Mouse (Mus musculus) C2C12 (cell line): ENCODE data around the gene Zfyve21. TPM values are rescaled to one million over a fixed set of nuclear protein-coding genes. Genes with fewer than 3 reads are reported as not detected.
A peak's percentile ranks its signal among the peaks of the same experiment; 100 is the strongest.

Experiments
- H3K27me3 ChIP-seq: one replicate; pipeline ENCODE4 v1.6.1; 2011; ENCODE audit not compliant: control insufficient read depth, insufficient read depth, insufficient read length
- H3K36me3 ChIP-seq: one replicate; pipeline ENCODE4 v1.6.1; 2011; ENCODE audit not compliant: control insufficient read depth, insufficient read depth
- H3K4me3 ChIP-seq: one replicate; pipeline ENCODE4 v1.5.1; 2011; ENCODE audit warnings: mild to moderate bottlenecking, control low read depth; ENCODE audit not compliant: poor library complexity, insufficient read depth, severe bottlenecking
- H3K79me2 ChIP-seq: one replicate; pipeline ENCODE4 v1.6.1; 2011; ENCODE audit not compliant: control insufficient read depth, insufficient read depth
- H3K79me3 ChIP-seq: one replicate; pipeline ENCODE4 v1.6.1; 2011; ENCODE audit warnings: low read depth, control low read depth
- H3ac ChIP-seq: one replicate; pipeline ENCODE3; 2011; ENCODE audit warnings: low read depth; ENCODE audit not compliant: control insufficient read depth, insufficient read length
- CEBPB ChIP-seq: IDR thresholded peaks from one replicate; pipeline ENCODE4 v1.6.1; 2011; ENCODE audit warnings: low read depth, mild to moderate bottlenecking, control low read depth, moderate library complexity
- CTCF ChIP-seq: IDR thresholded peaks from one replicate; pipeline ENCODE4 v1.5.1; 2011; ENCODE audit not compliant: control insufficient read depth, insufficient read depth, insufficient read length
- FOSL1 ChIP-seq: IDR thresholded peaks from one replicate; pipeline ENCODE4 v1.8.0; 2011; ENCODE audit warnings: mild to moderate bottlenecking, low read length; ENCODE audit not compliant: poor library complexity, insufficient read depth, severe bottlenecking
- MAX ChIP-seq: IDR thresholded peaks from one replicate; pipeline ENCODE4 v1.6.1; 2011; ENCODE audit warnings: mild to moderate bottlenecking, control low read depth
- MYOD1 ChIP-seq: IDR thresholded peaks from one replicate; pipeline ENCODE4 v1.6.1; 2011; ENCODE audit warnings: low read depth; ENCODE audit not compliant: control insufficient read depth, insufficient read length
- MYOG ChIP-seq: IDR thresholded peaks from one replicate; pipeline ENCODE4 v1.6.1; 2011; ENCODE audit not compliant: control insufficient read depth, insufficient read length; ENCODE audit errors: extremely low read depth
- USF1 ChIP-seq: IDR thresholded peaks from one replicate; pipeline ENCODE4 v1.6.1; 2011; ENCODE audit warnings: low read depth, mild to moderate bottlenecking, control low read depth, moderate library complexity
- polyA plus RNA-seq: library from polyadenylated mRNA; unstranded; fragments of >200 nt; fragmentation: generic; extraction: Trizol; gene quantifications from one replicate; pipeline ENCODE4 v1.2.1, GENCODE M21; 2012; ENCODE audit warnings: missing spikeins

Zfyve21 gene
- polyA plus RNA-seq, 1 experiment, result 40.0 TPM

GRCm38 (mm10) chr12:111851235-111851634 is 37.3 kb downstream of the Zfyve21 start:
- H3ac ChIP-seq, result no peak overlapping the region
- H3K4me3 ChIP-seq, result no peak overlapping the region
- no peaks in the 10 kb centered on the region for H3K79me2 ChIP-seq
- no peaks in the 10 kb centered on the region for H3K79me3 ChIP-seq
- TF ChIP-seq MYOD1 (peak; percentile 2), CTCF (no peak)
- no peaks in the 10 kb centered on the region for H3K27me3 ChIP-seq
- H3K36me3 ChIP-seq, result no peaks in the 10 kb centered on the region

- Histone ChIP-seq H3ac (no peak overlapping the region), H3K79me2 (no peaks in the 10 kb centered on the region), H3K36me3 (no peaks in the 10 kb centered on the region), H3K4me3 (no peak overlapping the region), H3K27me3 (no peaks in the 10 kb centered on the region), H3K79me3 (no peaks in the 10 kb centered on the region)
- TF ChIP-seq MAX (peak; percentile 71), MYOG (no peak), USF1 (no peak), FOSL1 (no peak), MYOD1 (peak; percentile 100), CEBPB (no peak)
Observed at GRCm38 (mm10) chr12:111851745-111852144, 37.8 kb downstream of the Zfyve21 start.

- no peaks in the 10 kb centered on the region for H3K79me2 ChIP-seq
- no peak overlapping the region for H3ac ChIP-seq
- H3K79me3 ChIP-seq, result no peaks in the 10 kb centered on the region
- no peak overlapping the region for H3K4me3 ChIP-seq
- no peaks in the 10 kb centered on the region for H3K27me3 ChIP-seq
- TF ChIP-seq USF1 (no peak), MYOD1 (peak; percentile 80), CEBPB (peak; percentile 67), CTCF (no peak), MYOG (no peak), FOSL1 (no peak)
- no peaks in the 10 kb centered on the region for H3K36me3 ChIP-seq
Observed at GRCm38 (mm10) chr12:111853011-111853436, 39.1 kb downstream of the Zfyve21 start.

- no peak for TF ChIP-seq CTCF
- TF ChIP-seq MAX, result no peak
- TF ChIP-seq MYOD1, result no peak
- no peak for TF ChIP-seq USF1
- no peak for TF ChIP-seq CEBPB
- peak; percentile 2 for TF ChIP-seq FOSL1
Observed at GRCm38 (mm10) chr12:111853546-111853945, 39.6 kb downstream of the Zfyve21 start.

GRCm38 (mm10) chr12:111855448-111855847 is 41.5 kb downstream of the Zfyve21 start:
- Histone ChIP-seq H3K36me3 (no peaks in the 10 kb centered on the region), H3ac (no peak overlapping the region), H3K79me2 (no peaks in the 10 kb centered on the region), H3K79me3 (no peaks in the 10 kb centered on the region), H3K27me3 (no peaks in the 10 kb centered on the region), H3K4me3 (no peak overlapping the region)
- TF ChIP-seq USF1, result no peak

More at GRCm38 (mm10) chr12:111853546-111853945, 39.6 kb downstream of the Zfyve21 start:
- Histone ChIP-seq H3K36me3 (no peaks in the 10 kb centered on the region), H3K79me2 (no peaks in the 10 kb centered on the region), H3K79me3 (no peaks in the 10 kb centered on the region), H3K27me3 (no peaks in the 10 kb centered on the region), H3K4me3 (no peak overlapping the region), H3ac (no peak overlapping the region)

GRCm38 (mm10) chr12:111864206-111864824 is 50.3 kb downstream of the Zfyve21 start:
- Histone ChIP-seq H3K36me3 (peaks cover 13% of the 10 kb centered on the region), H3K79me2 (no peaks in the 10 kb centered on the region), H3K4me3 (no peak overlapping the region), H3K79me3 (no peaks in the 10 kb centered on the region), H3ac (no peak overlapping the region), H3K27me3 (no peaks in the 10 kb centered on the region)
- TF ChIP-seq CTCF, result no peak
- peak; percentile 69 for TF ChIP-seq MYOD1
- TF ChIP-seq USF1, result no peak
- peak; percentile 8 for TF ChIP-seq FOSL1
- TF ChIP-seq MYOG, result no peak
- TF ChIP-seq MAX, result no peak
- no peak for TF ChIP-seq CEBPB
